Mouse (Mus musculus) hindbrain, embryonic 11.5 days (tissue): ENCODE data around the gene Rhox3e. TPM values are rescaled to one million over a fixed set of nuclear protein-coding genes. Genes with fewer than 3 reads are reported as not detected.
"Not testable (repeated sequence)": the region's sequence is repeated elsewhere in the genome, so short reads cannot be mapped to it uniquely, and the experiment has no call there.

Experiments
- ATAC-seq: fragments of 200-750 bp; cut with Nextera tagmentation; 2 replicates; pipeline ENCODE4 v1.8.0; 2017; ENCODE audit warnings: mild to moderate bottlenecking, moderate TSS enrichment, moderate library complexity; ENCODE audit not compliant: low FRiP score
- DNase-seq: peaks from one replicate; pipeline ENCODE4 v3.0.0-alpha.2; 2015; ENCODE audit warnings: low spot score
- H3K27ac ChIP-seq: fragments of 300-500 bp; sonication (generic); 2 replicates; pipeline ENCODE4 v1.5.1; 2014; ENCODE audit warnings: mild to moderate bottlenecking, low read depth, low read length
- H3K27me3 ChIP-seq: fragments of 300-500 bp; sonication (generic); 2 replicates; pipeline ENCODE4 v1.6.1; 2014; ENCODE audit warnings: mild to moderate bottlenecking, low read length, moderate library complexity, mixed read lengths; ENCODE audit not compliant: control insufficient read depth, insufficient read depth
- H3K36me3 ChIP-seq: fragments of 300-500 bp; sonication (generic); 2 replicates; pipeline ENCODE4 v1.6.1; 2014; ENCODE audit warnings: mild to moderate bottlenecking, low read length, moderate library complexity, mixed read lengths; ENCODE audit not compliant: control insufficient read depth, insufficient read depth
- H3K4me1 ChIP-seq: fragments of 300-500 bp; sonication (generic); replicated peaks from 2 replicates; pipeline ENCODE4 v1.6.1; 2014; ENCODE audit warnings: low read length, mixed read lengths; ENCODE audit not compliant: control insufficient read depth, insufficient read depth
- H3K4me2 ChIP-seq: fragments of 300-500 bp; sonication (generic); replicated peaks from 2 replicates; pipeline ENCODE4 v1.6.1; 2014; ENCODE audit warnings: mild to moderate bottlenecking, low read depth, low read length
- H3K4me3 ChIP-seq: fragments of 300-500 bp; sonication (generic); 2 replicates; pipeline ENCODE4 v1.5.1; 2014; ENCODE audit warnings: low read depth, low read length
- H3K9ac ChIP-seq: fragments of 300-500 bp; sonication (generic); 2 replicates; pipeline ENCODE4 v1.6.1; 2014; ENCODE audit warnings: low read depth, low read length
- H3K9me3 ChIP-seq: fragments of 300-500 bp; sonication (generic); 2 replicates; pipeline ENCODE4 v1.6.1; 2016; ENCODE audit warnings: low read length; ENCODE audit not compliant: control insufficient read depth
- WGBS: fragments of 180-500 bp; shearing (Covaris S2); extraction: QIAGEN DNeasy Blood & Tissue Kit; methylation state at CpG from one replicate; pipeline ENCODE4 v1.1.7; 2014; 5-methylcytosine and 5-hydroxymethylcytosine counted together
- polyA plus RNA-seq: library from polyadenylated mRNA; unstranded; fragments of >200 nt; fragmentation: Nextera tagmentation; extraction: Ambion mirVana; gene quantifications from 2 replicates; pipeline ENCODE4 v1.2.1, GENCODE M21; 2014

Gene Rhox3e
- polyA plus RNA-seq: not detected in 2 replicates

DNA sequence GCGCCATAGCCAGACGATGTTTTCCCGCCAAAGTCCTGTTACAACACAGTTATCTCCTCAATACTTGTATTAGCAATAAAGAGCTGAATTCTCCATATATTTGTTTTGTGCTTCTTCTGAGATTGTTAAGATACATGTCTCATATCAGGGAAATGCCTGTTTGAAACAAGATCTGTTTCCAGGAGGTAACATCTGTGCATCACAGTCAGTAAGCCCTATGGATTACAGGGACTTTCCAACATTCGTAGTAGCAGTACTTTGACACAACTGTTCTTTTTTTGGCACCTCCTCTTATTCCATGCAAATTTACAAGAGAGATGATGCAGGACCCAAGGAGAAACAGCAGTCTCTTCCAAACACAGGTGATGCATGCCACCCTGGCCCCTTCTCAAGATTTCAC is at the start of gene Rhox3e:
Gene Rhox3e (plus strand): TSS at position 301 of the 400 bp plus-strand sequence.
- H3K4me2 ChIP-seq, H3K9me3 ChIP-seq, H3K4me1 ChIP-seq, H3K36me3 ChIP-seq, H3K27ac ChIP-seq, H3K4me3 ChIP-seq, ATAC-seq, DNase-seq, H3K27me3 ChIP-seq, H3K9ac ChIP-seq: not testable (repeated sequence)
- WGBS: no CpG with 5 or more reads among the region's 4 CpGs

DNA sequence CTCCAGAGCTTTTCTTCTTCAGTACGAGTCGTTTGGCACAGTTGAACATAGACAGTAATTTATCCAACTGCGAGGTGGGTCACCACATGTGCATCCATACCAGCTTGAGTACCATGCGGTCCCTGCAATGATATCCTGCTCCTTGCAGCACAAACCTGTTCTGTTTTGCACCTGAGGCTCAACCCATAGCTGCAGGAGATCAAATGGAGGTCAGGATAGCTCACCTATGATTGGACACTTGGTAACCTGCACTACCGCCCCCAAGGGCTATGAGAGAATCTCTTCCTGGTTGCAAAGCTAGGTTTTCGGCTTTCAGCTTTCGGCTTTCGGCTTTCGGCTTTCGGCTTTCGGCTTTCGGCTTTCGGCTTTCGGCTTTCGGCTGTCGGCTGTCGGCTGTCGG is 27.8 kb upstream of the Rhox3e start, which contains the start of gene Rhox4d:
Gene Rhox4d (plus strand): TSS at position 301 of the 400 bp plus-strand sequence.
- H3K27me3 ChIP-seq, H3K4me2 ChIP-seq, H3K9me3 ChIP-seq, ATAC-seq, DNase-seq, H3K4me1 ChIP-seq, H3K9ac ChIP-seq, H3K4me3 ChIP-seq, H3K36me3 ChIP-seq, H3K27ac ChIP-seq: not testable (repeated sequence)
- WGBS: 95% methylated on average over 15 of the region's 18 CpGs

DNA sequence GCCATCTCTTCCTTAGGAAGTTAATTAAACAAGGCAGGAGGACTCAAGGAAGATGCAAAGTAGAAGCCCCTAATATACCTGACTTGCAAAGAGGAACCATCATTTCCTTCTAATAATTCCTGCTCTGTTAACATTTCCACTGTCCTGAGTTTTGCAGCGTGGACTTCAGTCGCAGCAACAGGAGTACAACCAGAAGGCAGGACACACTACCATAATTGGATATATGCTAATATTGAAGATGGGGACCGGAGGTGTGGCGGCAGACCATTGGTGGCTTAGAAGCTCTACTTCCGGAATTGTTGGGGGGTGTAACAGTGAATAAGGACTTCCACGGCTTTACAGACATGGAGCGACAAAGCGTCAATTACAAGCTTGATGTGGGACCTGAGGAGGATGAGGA is 11.7 kb upstream of the Rhox3e start, which contains the start of gene Rhox2e:
Gene Rhox2e (plus strand): TSS at position 301 of the 400 bp plus-strand sequence.
- H3K9me3 ChIP-seq, ATAC-seq, H3K27ac ChIP-seq, H3K4me1 ChIP-seq, H3K36me3 ChIP-seq, H3K27me3 ChIP-seq, H3K4me3 ChIP-seq, H3K9ac ChIP-seq, DNase-seq, H3K4me2 ChIP-seq: not testable (repeated sequence)
- 95% methylated on average over 2 of the region's 8 CpGs for whole genome bisulfite sequencing

DNA sequence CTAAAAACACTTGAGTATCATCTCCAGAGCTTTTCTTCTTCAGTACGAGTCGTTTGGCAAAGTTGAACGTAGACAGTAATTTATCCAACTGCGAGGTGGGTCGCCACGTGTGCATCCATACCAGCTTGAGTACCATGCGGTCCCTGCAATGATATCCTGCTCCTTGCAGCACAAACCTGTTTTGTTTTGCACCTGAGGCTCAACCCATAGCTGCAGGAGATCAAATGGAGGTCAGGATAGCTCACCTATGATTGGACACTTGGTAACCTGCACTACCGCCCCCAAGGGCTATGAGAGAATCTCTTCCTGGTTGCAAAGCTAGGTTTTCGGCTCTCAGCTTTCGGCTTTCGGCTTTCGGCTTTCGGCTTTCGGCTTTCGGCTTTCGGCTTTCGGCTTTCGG is 15.3 kb downstream of the Rhox3e start, which contains the start of gene Rhox4e:
Gene Rhox4e (plus strand): TSS at position 301 of the 400 bp plus-strand sequence.
- not testable (repeated sequence) for H3K27me3 ChIP-seq, H3K4me2 ChIP-seq, H3K9ac ChIP-seq, H3K27ac ChIP-seq, H3K9me3 ChIP-seq, H3K4me1 ChIP-seq, DNase-seq, H3K36me3 ChIP-seq, H3K4me3 ChIP-seq, ATAC-seq
- 100% methylated on average over 3 of the region's 18 CpGs for WGBS

DNA sequence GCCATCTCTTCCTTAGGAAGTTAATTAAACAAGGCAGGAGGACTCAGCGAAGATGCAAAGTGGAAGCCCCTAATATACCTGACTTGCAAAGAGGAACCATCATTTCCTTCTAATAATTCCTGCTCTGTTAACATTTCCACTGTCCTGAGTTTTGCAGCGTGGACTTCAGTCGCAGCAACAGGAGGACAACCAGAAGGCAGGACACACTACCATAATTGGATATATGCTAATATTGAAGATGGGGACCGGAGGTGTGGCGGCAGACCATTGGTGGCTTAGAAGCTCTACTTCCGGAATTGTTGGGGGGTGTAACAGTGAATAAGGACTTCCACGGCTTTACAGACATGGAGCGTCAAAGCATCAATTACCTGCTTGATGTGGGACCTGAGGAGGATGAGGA is 29.3 kb downstream of the Rhox3e start, which contains the start of gene Rhox2f:
Gene Rhox2f (plus strand): TSS at position 301 of the 400 bp plus-strand sequence.
- ATAC-seq, H3K36me3 ChIP-seq, H3K27ac ChIP-seq, H3K27me3 ChIP-seq, H3K4me1 ChIP-seq, H3K4me2 ChIP-seq, DNase-seq, H3K4me3 ChIP-seq, H3K9me3 ChIP-seq, H3K9ac ChIP-seq: not testable (repeated sequence)
- WGBS: 95% methylated on average over 7 of the region's 8 CpGs

DNA sequence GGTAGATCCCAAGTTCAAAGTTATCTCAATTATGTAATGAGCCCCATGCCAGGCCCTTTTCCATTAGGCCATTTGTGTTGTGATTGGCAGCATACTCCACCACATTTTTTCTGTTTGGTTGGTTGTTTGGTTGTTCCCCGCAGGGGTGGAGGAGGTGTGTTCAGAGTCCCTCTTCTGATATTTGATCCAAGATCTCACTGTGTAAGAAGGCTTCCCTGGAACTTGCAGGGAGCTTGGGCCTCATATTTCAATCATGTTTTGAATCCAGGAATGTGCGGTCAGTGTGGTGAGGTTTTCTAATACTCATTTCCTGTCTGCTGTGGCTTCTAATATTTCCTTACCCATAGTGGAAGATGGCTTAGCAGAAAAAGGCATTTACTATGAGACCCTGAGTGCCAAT is 30.8 kb downstream of the Rhox3e start:
- WGBS: 58% methylated on average over 2 of the region's 2 CpGs

DNA sequence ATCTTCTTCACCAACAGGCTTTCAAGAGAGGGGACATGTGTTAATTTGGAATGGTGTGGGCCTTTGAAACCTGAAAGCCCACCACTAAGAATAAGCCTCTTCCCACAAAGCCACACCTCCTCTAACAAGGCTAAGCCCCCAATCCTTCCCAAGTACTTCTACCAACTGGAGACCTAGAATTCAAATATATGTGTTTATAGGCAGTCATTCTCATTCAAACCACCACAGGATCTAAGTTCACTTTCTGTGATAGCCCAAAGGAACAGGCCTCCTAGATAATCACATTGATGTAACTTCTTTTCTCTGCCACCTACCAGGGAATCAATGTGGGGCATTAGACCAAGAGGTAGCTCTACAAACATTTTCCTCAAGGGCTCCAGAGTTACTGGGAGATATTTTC is 38.9 kb downstream of the Rhox3e start, which contains the start of gene Rhox3f:
Gene Rhox3f (plus strand): TSS at position 301 of the 400 bp plus-strand sequence.
- H3K9ac ChIP-seq, H3K4me2 ChIP-seq, H3K4me1 ChIP-seq, ATAC-seq, H3K27ac ChIP-seq, DNase-seq, H3K27me3 ChIP-seq, H3K9me3 ChIP-seq, H3K36me3 ChIP-seq, H3K4me3 ChIP-seq: not testable (repeated sequence)

More for the DNA sequence above, 30.8 kb downstream of the Rhox3e start:
- not testable (repeated sequence) for H3K4me2 ChIP-seq, H3K36me3 ChIP-seq, H3K4me1 ChIP-seq, DNase-seq, H3K9ac ChIP-seq, H3K27ac ChIP-seq, ATAC-seq, H3K9me3 ChIP-seq, H3K27me3 ChIP-seq, H3K4me3 ChIP-seq

Other genes with a start within 250 kb of the Rhox3e start
- gene Rhox3a2, start 162.0 kb upstream of the Rhox3e start, polyA plus RNA-seq: not detected in 2 replicates
- 4.2 TPM in 2 replicates for gene Rhox4a2, start 151.2 kb upstream of the Rhox3e start, polyA plus RNA-seq
- 0.85 TPM in 1 of 2 replicates, not detected in the other for gene Rhox2b, start 130.0 kb upstream of the Rhox3e start, polyA plus RNA-seq
- gene Rhox4b, start 109.5 kb upstream of the Rhox3e start, polyA plus RNA-seq: 0.91 and 1.5 TPM in 2 replicates
- gene Rhox2c, start 88.3 kb upstream of the Rhox3e start, polyA plus RNA-seq: 2.4 and 4.1 TPM in 2 replicates
- gene Rhox3c, start 83.4 kb upstream of the Rhox3e start, polyA plus RNA-seq: not detected in 2 replicates
- 0.37 TPM in 1 of 2 replicates, not detected in the other for gene Rhox4c, start 61.7 kb upstream of the Rhox3e start, polyA plus RNA-seq
- gene Rhox2d, start 48.6 kb upstream of the Rhox3e start, polyA plus RNA-seq: 0.43 TPM in 1 of 2 replicates, not detected in the other
- 0.21 TPM in 1 of 2 replicates, not detected in the other for gene Rhox4d, start 27.7 kb upstream of the Rhox3e start, polyA plus RNA-seq
- 0.25 and 0.85 TPM in 2 replicates for gene Rhox2e, start 11.6 kb upstream of the Rhox3e start, polyA plus RNA-seq
- not detected in 2 replicates for gene Rhox4e, start 15.4 kb downstream of the Rhox3e start, polyA plus RNA-seq
- gene Rhox2f, start 29.4 kb downstream of the Rhox3e start, polyA plus RNA-seq: 0.31 and 0.89 TPM in 2 replicates
- not detected in 2 replicates for gene Rhox3f, start 39.0 kb downstream of the Rhox3e start, polyA plus RNA-seq
- gene Rhox4f, start 65.7 kb downstream of the Rhox3e start, polyA plus RNA-seq: 0.46 TPM in 1 of 2 replicates, not detected in the other
- not detected in 2 replicates for gene Rhox3g, start 86.6 kb downstream of the Rhox3e start, polyA plus RNA-seq
- not detected in 2 replicates for gene Rhox2g, start 101.5 kb downstream of the Rhox3e start, polyA plus RNA-seq
- gene Rhox4g, start 109.3 kb downstream of the Rhox3e start, polyA plus RNA-seq: not detected in 2 replicates
- not detected in 2 replicates for gene Rhox3h, start 126.7 kb downstream of the Rhox3e start, polyA plus RNA-seq
- gene Rhox2h, start 131.3 kb downstream of the Rhox3e start, polyA plus RNA-seq: not detected in 2 replicates